Mouse (Mus musculus): ENCODE measurements around the gene Jak3.
A peak's percentile ranks its signal among the peaks of the same experiment; 100 is the strongest.

Jak3 gene

GRCm38 (mm10) chr8:71665331-71666130 is 10.6 kb upstream of the Jak3 start:
- peak; percentile 67 for DNase-seq

GRCm38 (mm10) chr8:71666855-71667254 is 9.2 kb upstream of the Jak3 start:
- no peak for DNase-seq

- DNase-seq, result no peak
Measured at GRCm38 (mm10) chr8:71667256-71667655, 8.8 kb upstream of the Jak3 start.

- DNase-seq, result peak; percentile 66
Measured at GRCm38 (mm10) chr8:71668220-71668975, 7.7 kb upstream of the Jak3 start.

- no peak for DNase-seq
Measured at GRCm38 (mm10) chr8:71670198-71670597, 5.9 kb upstream of the Jak3 start.

GRCm38 (mm10) chr8:71670621-71671548 is 5.2 kb upstream of the Jak3 start:
- DNase-seq, result peak; percentile 77

GRCm38 (mm10) chr8:71671549-71671965 is 4.5 kb upstream of the Jak3 start, which contains the start of gene Unc13a:
TSS of gene Unc13a (minus strand) at chr8:71671757.
- peak; percentile 91 for DNase-seq

GRCm38 (mm10) chr8:71672168-71672735 is 3.8 kb upstream of the Jak3 start:
- DNase-seq, result no peak

GRCm38 (mm10) chr8:71674071-71674470 is 2.0 kb upstream of the Jak3 start:
- DNase-seq, result no peak

- DNase-seq, result no peak
Measured at GRCm38 (mm10) chr8:71675456-71676019, 558 bp upstream of the Jak3 start.

- no peak for DNase-seq
Measured at GRCm38 (mm10) chr8:71676803-71677202, 707 bp downstream of the Jak3 start.

- DNase-seq, result no peak
Measured at GRCm38 (mm10) chr8:71677555-71677954, 1.5 kb downstream of the Jak3 start.

- DNase-seq, result no peak
Measured at GRCm38 (mm10) chr8:71678216-71678615, 2.1 kb downstream of the Jak3 start.

GRCm38 (mm10) chr8:71679116-71679515 is 3.0 kb downstream of the Jak3 start:
- DNase-seq, result no peak

GRCm38 (mm10) chr8:71679550-71680168 is 3.6 kb downstream of the Jak3 start:
- no peak for DNase-seq

- DNase-seq, result no peak
Measured at GRCm38 (mm10) chr8:71680471-71680870, 4.4 kb downstream of the Jak3 start.

GRCm38 (mm10) chr8:71681369-71681915 is 5.3 kb downstream of the Jak3 start:
- DNase-seq, result no peak

GRCm38 (mm10) chr8:71682832-71683231 is 6.7 kb downstream of the Jak3 start:
- no peak for DNase-seq

- DNase-seq, result no peak
Measured at GRCm38 (mm10) chr8:71684701-71685100, 8.6 kb downstream of the Jak3 start.

GRCm38 (mm10) chr8:71685573-71685972 is 9.5 kb downstream of the Jak3 start:
- no peak for DNase-seq

GRCm38 (mm10) chr8:71686143-71686734 is 10.1 kb downstream of the Jak3 start:
- no peak for DNase-seq
